Mouse (Mus musculus) hindbrain, embryonic 14.5 days (tissue): Measurements from ENCODE around the gene Gusb. TPM values are rescaled to one million over a fixed set of nuclear protein-coding genes. Genes with fewer than 3 reads are reported as not detected.

ENCODE experiments used
- ATAC-seq: fragments of 200-750 bp; cut with Nextera tagmentation; 2 replicates; pipeline ENCODE4 v1.8.0; 2017; ENCODE audit warnings: moderate number of reproducible peaks, mild to moderate bottlenecking, moderate TSS enrichment, moderate library complexity; ENCODE audit not compliant: low FRiP score
- DNase-seq: peaks from one replicate; pipeline ENCODE4 v3.0.0-alpha.2; 2015; ENCODE audit warnings: low spot score
- H3K27ac ChIP-seq: fragments of 300-500 bp; sonication (generic); 2 replicates; pipeline ENCODE4 v1.5.1; 2014; ENCODE audit warnings: mild to moderate bottlenecking, moderate library complexity
- H3K27me3 ChIP-seq: fragments of 300-500 bp; sonication (generic); 2 replicates; pipeline ENCODE4 v1.6.1; 2014; ENCODE audit warnings: mild to moderate bottlenecking, low read length, mixed read lengths; ENCODE audit not compliant: control insufficient read depth, insufficient read depth
- H3K36me3 ChIP-seq: fragments of 300-500 bp; sonication (generic); replicated peaks from 2 replicates; pipeline ENCODE4 v1.6.1; 2014; ENCODE audit not compliant: control insufficient read depth, insufficient read depth
- H3K4me1 ChIP-seq: fragments of 300-500 bp; sonication (generic); replicated peaks from 2 replicates; pipeline ENCODE4 v1.6.1; 2014; ENCODE audit warnings: antibody characterized with exemption, low read length, mixed read lengths; ENCODE audit not compliant: control insufficient read depth, insufficient read depth
- H3K4me2 ChIP-seq: fragments of 300-500 bp; sonication (generic); replicated peaks from 2 replicates; pipeline ENCODE4 v1.6.1; 2014; ENCODE audit warnings: mild to moderate bottlenecking, moderate library complexity
- H3K4me3 ChIP-seq: fragments of 300-500 bp; sonication (generic); replicated peaks from 2 replicates; pipeline ENCODE4 v1.5.1; 2014; ENCODE audit warnings: mild to moderate bottlenecking, low read length
- H3K9ac ChIP-seq: fragments of 300-500 bp; sonication (generic); 2 replicates; pipeline ENCODE4 v1.6.1; 2014
- H3K9me3 ChIP-seq: fragments of 300-500 bp; sonication (generic); 2 replicates; pipeline ENCODE4 v1.6.1; 2016; ENCODE audit warnings: low read length; ENCODE audit not compliant: control insufficient read depth
- WGBS: fragments of 180-500 bp; shearing (Covaris S2); extraction: QIAGEN DNeasy Blood & Tissue Kit; methylation state at CpG from one replicate; pipeline ENCODE4 v1.1.7; 2014; 5-methylcytosine and 5-hydroxymethylcytosine counted together
- polyA plus RNA-seq: library from polyadenylated mRNA; unstranded; fragments of >200 nt; fragmentation: Nextera tagmentation; extraction: Ambion mirVana; gene quantifications from 2 replicates; pipeline ENCODE4 v1.2.1, GENCODE M21; 2014

Gusb gene
- polyA plus RNA-seq, 1 experiment from 2014 or later = 37.0 TPM

DNA sequence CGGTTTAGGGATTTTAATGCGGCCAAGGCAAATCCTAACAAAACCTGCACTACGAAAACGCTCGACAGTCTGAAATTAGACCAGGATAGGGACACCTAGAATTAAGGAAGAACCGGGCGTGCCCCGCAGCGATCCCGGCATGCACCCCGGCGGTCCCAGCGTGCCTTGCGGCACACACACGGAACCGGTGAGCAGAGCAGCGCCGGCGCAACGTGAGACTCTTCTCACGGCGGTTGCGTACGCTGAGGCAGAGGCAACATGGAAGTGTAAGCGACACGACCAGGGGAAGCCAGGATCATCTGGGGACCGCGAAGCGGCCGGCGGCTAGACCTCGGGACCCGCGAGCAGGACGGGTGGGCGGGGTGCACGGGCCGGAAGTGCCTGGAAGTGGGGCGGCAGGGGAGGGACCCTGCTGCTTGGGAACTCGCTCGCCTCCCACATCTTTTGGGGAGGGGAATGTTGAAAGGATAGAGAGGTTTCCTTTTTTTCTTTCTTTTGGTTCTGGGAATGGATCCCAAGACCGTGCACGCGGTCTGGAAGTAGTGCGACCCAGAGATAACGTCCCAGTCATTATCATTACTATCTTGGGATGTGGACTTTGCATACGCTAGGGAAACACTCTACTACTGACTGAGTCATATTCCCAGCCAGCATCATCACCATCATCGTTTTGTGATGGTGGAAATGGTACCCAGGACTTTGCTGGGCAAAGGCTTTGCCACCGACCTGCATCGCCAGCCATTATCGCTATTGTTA lies 26.5 kb upstream of the Gusb start, which contains the start of the genes Asl and Crcp:
Asl (minus strand) TSS at position 106 of the 756 bp plus-strand sequence.
Crcp (plus strand) TSS at position 149 of the 756 bp plus-strand sequence.
- Histone ChIP-seq H3K27me3 (no peaks in the 10 kb centered on the region; the same call in 1 of the 2 replicates), H3K27ac (peak within 1 kb of the TSS; percentile 90), H3K36me3 (no peaks in the 10 kb centered on the region), H3K4me2 (peak within 1 kb of the TSS; percentile 89), H3K9me3 (no peaks in the 10 kb centered on the region), H3K4me1 (peaks cover 9% of the 10 kb centered on the region; the same call in 1 of the 2 replicates), H3K4me3 (peak within 1 kb of the TSS; percentile 58), H3K9ac (peak within 1 kb of the TSS; percentile 69)
- ATAC-seq = peak; percentile 87
- peak; percentile 84 for DNase-seq
- 1% methylated on average over 51 of the region's 51 CpGs for WGBS

DNA sequence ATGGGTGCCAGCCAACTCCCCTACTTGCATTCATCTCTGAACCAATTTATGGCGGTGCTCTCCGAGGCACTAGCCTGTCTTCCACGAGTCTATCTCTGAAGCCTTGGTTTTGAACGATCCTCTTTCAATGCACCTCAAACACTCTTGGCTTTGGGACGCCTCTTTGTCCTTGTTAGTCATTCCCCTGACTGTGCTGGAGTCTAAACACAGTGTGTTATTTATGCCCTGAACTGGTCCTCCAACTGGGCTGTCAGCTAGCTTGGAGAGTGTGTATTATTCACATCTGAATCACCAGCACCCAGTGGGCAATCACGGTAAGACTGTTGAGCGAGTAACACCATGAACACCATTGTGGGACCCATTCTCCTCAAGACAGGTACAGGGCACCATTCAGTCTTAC lies 24.8 kb upstream of the Gusb start:
- 89% methylated on average over 7 of the region's 7 CpGs for WGBS
- H3K27me3 ChIP-seq = no peaks in the 10 kb centered on the region; the same call in 1 of the 2 replicates
- H3K4me2 ChIP-seq = no peak overlapping the region
- H3K36me3 ChIP-seq = no peaks in the 10 kb centered on the region
- DNase-seq (no peak), ATAC-seq (no peak)
- H3K9me3 ChIP-seq = no peaks in the 10 kb centered on the region
- H3K27ac ChIP-seq = no peak overlapping the region
- H3K4me3 ChIP-seq = no peak overlapping the region
- peaks cover 14% of the 10 kb centered on the region for H3K4me1 ChIP-seq
- no peak overlapping the region for H3K9ac ChIP-seq

DNA sequence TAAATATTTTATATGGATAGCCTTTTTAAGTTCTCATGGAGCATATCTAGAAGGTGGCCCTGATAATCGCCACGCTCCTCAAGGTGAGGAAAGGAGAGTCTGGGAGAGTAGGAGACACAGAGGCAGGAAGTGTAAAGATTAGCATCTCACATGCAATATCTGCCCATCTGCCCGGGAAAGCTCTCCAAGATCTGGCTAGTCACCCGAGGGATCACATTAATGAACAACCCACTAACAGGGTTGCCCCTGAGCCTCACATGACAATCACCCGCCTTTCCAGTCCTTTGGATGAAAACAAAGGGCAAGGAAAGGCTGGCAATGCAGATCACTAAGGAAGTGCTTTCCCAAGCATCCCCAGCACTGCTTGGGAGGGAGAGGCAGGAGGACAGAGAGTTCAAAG lies 24.3 kb upstream of the Gusb start:
- Histone ChIP-seq H3K4me2 (no peak overlapping the region), H3K4me3 (no peak overlapping the region), H3K9ac (no peak overlapping the region), H3K4me1 (peaks cover 14% of the 10 kb centered on the region), H3K9me3 (no peaks in the 10 kb centered on the region), H3K27me3 (no peaks in the 10 kb centered on the region; the same call in 1 of the 2 replicates), H3K36me3 (no peaks in the 10 kb centered on the region), H3K27ac (no peak overlapping the region)
- DNase-seq (no peak), ATAC-seq (no peak)
- WGBS = 76% methylated on average over 5 of the region's 5 CpGs

DNA sequence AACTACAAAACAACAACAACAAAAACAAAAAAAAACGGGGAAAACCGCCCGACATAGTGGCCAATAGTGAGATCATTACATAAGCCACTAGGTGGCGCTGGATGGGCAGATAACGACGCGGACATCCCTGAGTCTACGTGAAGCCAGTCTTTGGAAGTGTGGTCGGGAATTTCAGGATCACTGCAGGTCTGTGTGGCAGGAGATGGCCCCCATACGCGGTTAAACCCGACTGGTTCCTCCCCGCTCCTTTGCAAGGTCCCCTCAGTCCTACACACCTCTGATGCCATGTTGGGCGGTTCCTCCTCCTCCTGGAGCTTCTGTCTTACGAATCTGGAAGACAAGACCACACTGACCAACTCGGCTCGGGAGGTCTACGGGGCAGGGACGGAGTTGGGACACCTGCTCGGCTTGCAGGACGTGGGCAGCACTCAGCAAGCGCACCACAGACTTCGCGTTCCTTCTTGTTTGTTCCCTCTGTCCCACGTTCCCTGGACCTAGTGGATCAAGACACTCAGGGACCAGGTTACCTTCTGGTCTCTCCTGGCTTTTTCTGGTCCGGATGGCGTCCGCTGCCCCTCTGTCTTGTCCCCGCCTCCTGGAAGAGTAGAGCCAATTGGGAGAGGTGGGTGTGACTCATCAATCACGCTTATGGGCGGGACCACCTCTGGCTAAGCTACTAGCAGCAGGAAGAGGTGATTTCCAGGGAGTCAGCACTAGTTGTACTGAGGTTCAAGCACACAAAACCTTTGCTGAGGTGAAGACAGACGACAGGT lies 21.1 kb upstream of the Gusb start:
- ATAC-seq = peak; percentile 84
- H3K4me2 ChIP-seq = peak overlapping the region; percentile 84
- H3K9me3 ChIP-seq = no peaks in the 10 kb centered on the region
- peak overlapping the region; percentile 49 for H3K9ac ChIP-seq
- peak overlapping the region; percentile 81 for H3K27ac ChIP-seq
- no peaks in the 10 kb centered on the region for H3K36me3 ChIP-seq
- peaks cover 5% of the 10 kb centered on the region; the same call in 1 of the 2 replicates for H3K4me1 ChIP-seq
- H3K4me3 ChIP-seq = peak overlapping the region; percentile 44
- peak; percentile 89 for DNase-seq
- no peaks in the 10 kb centered on the region; the same call in 1 of the 2 replicates for H3K27me3 ChIP-seq
- WGBS = under 1% methylated on average over 32 of the region's 32 CpGs

DNA sequence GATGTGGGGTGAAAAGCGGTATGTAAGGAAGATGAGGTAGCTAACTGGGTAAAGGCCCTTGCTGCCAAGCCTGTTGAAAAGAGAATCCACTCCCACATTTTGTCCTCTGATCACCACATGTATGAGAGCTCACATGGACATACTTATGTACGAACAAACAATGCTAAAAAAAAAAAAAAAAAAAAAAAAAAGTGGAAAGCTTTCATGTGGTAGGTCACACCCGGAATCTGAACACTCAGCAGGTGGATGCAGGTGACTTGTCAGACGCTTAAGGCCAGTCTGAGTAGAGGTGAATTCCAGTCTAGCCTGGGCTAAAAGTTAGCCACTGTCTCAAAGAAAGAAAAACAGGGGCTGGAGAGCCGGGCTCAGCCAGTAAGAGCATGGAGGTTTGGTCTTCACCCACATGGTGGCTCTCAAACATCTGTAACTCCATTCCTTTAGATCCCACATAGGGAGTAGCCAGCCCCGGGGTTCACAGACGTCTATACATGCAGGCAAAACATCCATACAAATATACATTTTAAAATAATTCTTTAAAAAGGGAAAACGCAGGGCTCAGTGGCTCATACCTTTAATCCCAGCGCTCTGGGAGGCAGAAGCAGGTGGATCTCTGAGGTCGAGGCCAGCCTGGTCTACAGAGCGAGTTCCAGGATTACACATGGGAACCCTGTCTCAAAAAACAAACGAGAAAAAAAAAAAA lies 20.4 kb upstream of the Gusb start:
- ATAC-seq = no peak
- peak overlapping the region; percentile 49 for H3K9ac ChIP-seq
- H3K27me3 ChIP-seq = no peaks in the 10 kb centered on the region; the same call in 1 of the 2 replicates
- peak overlapping the region; percentile 84 for H3K4me2 ChIP-seq
- H3K4me3 ChIP-seq = peak overlapping the region; percentile 44
- H3K27ac ChIP-seq = no peak overlapping the region
- no peaks in the 10 kb centered on the region for H3K9me3 ChIP-seq
- 49% methylated on average over 12 of the region's 12 CpGs for WGBS
- no peaks in the 10 kb centered on the region for H3K36me3 ChIP-seq
- DNase-seq = no peak
- peaks cover 5% of the 10 kb centered on the region; the same call in 1 of the 2 replicates for H3K4me1 ChIP-seq

DNA sequence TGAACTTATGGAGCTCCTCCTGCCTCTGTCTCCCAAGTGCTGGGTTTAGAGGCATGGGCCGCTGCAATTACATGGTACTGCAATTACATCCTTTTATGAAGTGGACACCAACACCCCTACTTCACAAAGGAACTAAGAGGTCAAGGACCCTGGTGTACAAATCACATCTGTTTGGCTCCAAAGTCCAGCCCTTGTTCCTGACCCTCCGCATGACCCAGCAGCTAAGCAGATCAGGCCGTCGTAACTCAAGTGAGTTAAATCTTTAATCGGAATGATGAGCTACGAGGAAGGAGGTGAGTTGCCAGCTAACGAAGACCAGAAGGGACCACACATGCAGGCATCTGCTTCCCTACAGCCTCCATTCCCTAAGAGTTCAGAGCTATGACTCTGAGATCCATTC lies 19.5 kb upstream of the Gusb start:
- Histone ChIP-seq H3K4me3 (no peak overlapping the region), H3K9me3 (no peaks in the 10 kb centered on the region), H3K4me2 (no peak overlapping the region), H3K4me1 (peaks cover 5% of the 10 kb centered on the region; the same call in 1 of the 2 replicates), H3K9ac (no peak overlapping the region), H3K27ac (no peak overlapping the region), H3K27me3 (no peaks in the 10 kb centered on the region; the same call in 1 of the 2 replicates), H3K36me3 (no peaks in the 10 kb centered on the region)
- no peak for DNase-seq
- 83% methylated on average over 7 of the region's 7 CpGs for WGBS
- ATAC-seq = no peak

DNA sequence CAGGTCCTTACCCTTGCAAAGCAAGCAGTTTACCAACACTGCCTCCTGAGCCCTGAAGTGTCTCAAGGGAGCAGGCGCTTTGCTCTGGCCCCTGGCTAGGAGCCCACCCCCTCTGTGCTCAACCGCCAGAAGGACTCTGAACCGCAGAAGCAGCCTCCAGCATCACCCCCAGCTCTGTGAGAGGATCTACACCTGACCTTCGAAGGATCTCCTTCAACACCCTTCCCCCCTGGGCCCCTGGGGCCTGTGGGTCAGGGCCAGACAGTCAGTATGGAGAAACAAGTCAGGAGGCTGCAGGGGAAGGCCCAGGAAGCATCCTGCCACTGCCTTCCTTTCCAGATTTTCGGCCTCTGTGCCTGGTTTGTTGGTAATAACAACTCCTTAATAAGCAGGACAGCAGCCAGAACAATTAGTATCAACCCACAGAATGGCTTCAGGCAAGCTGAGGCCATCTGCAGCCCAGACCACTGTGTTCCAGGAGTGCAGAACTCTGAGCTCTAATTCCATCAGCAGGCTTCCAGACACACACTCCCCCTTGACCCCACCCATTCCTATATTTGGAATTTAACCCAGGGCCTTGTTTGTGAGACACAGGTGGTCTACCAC lies 18.6 kb upstream of the Gusb start:
- no peaks in the 10 kb centered on the region; the same call in 1 of the 2 replicates for H3K27me3 ChIP-seq
- no peak overlapping the region for H3K4me3 ChIP-seq
- H3K4me2 ChIP-seq = no peak overlapping the region
- no peak overlapping the region for H3K27ac ChIP-seq
- H3K9ac ChIP-seq = no peak overlapping the region
- ATAC-seq (no peak), DNase-seq (no peak)
- 54% methylated on average over 5 of the region's 5 CpGs for WGBS
- no peaks in the 10 kb centered on the region for H3K36me3 ChIP-seq
- no peaks in the 10 kb centered on the region for H3K9me3 ChIP-seq
- H3K4me1 ChIP-seq = peaks cover 5% of the 10 kb centered on the region; the same call in 1 of the 2 replicates

DNA sequence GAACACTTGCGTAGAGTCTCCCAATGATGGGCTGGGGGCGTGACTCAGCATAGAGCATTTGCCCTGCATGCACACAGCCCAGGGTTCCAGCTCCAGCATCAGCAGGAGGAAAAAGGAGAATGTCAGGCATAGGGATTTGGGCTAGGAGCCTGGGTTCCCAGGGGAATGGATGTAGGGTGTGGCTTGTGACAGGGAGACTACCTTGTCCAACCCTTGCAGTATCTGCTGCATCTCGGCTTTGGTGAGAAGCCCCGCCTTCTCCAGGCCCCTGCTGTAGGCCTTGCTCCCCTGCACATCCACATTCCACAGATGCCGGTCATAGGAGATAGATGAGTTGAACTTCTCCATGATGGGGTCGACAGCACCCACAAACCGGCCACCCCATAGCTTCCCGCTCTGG lies 16.6 kb upstream of the Gusb start:
- peaks cover 5% of the 10 kb centered on the region; the same call in 1 of the 2 replicates for H3K4me1 ChIP-seq
- no peaks in the 10 kb centered on the region for H3K36me3 ChIP-seq
- WGBS = 74% methylated on average over 8 of the region's 8 CpGs
- H3K9me3 ChIP-seq = no peaks in the 10 kb centered on the region
- no peak overlapping the region for H3K4me3 ChIP-seq
- no peak for DNase-seq
- no peaks in the 10 kb centered on the region for H3K27me3 ChIP-seq
- H3K27ac ChIP-seq = no peak overlapping the region
- no peak for ATAC-seq
- no peak overlapping the region for H3K4me2 ChIP-seq
- H3K9ac ChIP-seq = no peak overlapping the region
